Mouse (Mus musculus): ENCODE results near the gene Nutf2. TPM values are rescaled to one million over a fixed set of nuclear protein-coding genes. Genes with fewer than 3 reads are reported as not detected.

The Nutf2 gene
- 302 and 316 TPM in 2 replicates for polyA plus RNA-seq (2014; fragmentation: Nextera tagmentation; extraction: Ambion mirVana)

DNA sequence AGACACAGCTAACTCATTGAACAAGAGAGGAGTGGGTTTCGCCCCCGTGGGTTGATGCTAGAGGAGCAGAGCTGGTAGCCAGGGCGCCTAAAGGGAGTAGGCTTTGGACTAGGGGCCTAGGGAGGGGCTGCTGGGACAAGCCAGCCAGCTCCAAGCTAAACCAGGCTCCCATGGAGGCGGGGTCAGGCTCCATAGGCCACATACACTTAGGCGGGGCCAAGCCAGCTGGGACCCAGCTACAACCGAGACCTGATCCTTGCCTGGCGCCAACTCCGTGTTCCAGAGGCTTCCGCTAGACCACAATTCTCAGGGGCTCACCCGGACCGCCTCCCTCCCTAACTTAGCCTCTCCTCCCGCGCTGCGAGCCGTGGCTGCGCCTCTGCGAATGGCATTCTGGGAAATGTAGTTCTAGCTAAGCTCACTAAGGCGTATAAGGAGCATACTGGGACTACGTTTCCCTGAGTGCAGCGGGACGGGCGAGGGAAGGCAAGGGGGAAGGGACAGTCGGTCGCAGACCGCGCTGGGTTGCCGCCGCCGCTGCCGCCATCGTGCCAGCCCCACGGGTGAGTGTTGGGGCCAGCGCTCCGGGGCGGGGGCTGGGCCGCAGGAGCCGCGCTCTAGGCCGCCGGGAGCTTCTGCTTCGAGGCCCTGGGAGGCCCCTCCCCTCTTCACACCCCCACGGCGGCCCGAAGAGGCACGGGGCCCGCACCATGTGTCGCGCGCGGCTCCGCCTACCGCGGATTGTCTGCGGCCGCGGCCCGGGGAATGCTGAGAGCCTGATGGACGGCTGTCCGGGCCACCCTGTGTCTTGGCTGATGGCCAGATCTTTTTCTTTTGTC lies at the start of gene Nutf2:
Gene Nutf2, plus strand, starts transcription at position 438 of the 839 bp plus-strand sequence.
- ATAC-seq (replicated peaks; ENCODE audit: low FRiP score, low TSS enrichment, low read depth) (peak; percentile 98), DNase-seq (ENCODE audit: low spot score) (peak; percentile 94)
- Histone ChIP-seq H3K4me1 (replicated peaks; ENCODE audit: control insufficient read depth, insufficient read depth, low read length) (peaks cover 35% of the 10 kb centered on the region), H3K27ac (ENCODE audit: low read depth) (peak within 1 kb of the TSS; percentile 83), H3K4me3 (ENCODE audit: low read depth, low read length) (peak within 1 kb of the TSS; percentile 72), H3K4me2 (ENCODE audit: low read length) (peak within 1 kb of the TSS; percentile 80), H3K9ac (ENCODE audit: low read length) (peak within 1 kb of the TSS; percentile 93), H3K36me3 (ENCODE audit: control insufficient read depth, insufficient read depth, low read length) (peaks cover 24% of the 10 kb centered on the region; the same call in 1 of the 2 replicates), H3K9me3 (ENCODE audit: control insufficient read depth, low read length) (no peaks in the 10 kb centered on the region), H3K27me3 (replicated peaks; ENCODE audit: control insufficient read depth, insufficient read depth, low read length) (no peaks in the 10 kb centered on the region)
- under 1% methylated on average over 51 of the region's 59 CpGs for WGBS

DNA sequence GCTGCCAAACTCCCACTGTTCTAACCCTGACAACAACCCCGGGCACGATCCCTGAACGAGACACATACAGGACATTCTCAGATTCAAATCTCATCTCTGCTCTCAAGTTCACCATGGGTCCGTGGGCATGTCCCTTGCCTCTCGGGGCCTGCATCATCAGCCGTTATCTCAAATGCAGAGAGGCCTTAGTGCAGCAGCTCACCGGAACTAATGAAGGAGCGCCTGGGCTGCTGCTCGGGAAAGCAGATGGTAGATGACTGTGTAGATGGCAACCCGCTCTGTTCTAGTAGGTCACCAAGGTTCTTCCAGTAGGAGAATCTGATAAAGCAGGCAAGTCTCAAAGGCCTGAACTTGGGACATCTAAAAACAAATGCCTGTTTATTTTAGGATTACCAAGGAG lies 49.3 kb upstream of the Nutf2 start:
- no peaks in the 10 kb centered on the region for H3K9me3 ChIP-seq (ENCODE audit: control insufficient read depth, low read length)
- WGBS = 90% methylated on average over 10 of the region's 10 CpGs
- H3K36me3 ChIP-seq (ENCODE audit: control insufficient read depth, insufficient read depth, low read length) = peaks cover 20% of the 10 kb centered on the region; the same call in 1 of the 2 replicates

DNA sequence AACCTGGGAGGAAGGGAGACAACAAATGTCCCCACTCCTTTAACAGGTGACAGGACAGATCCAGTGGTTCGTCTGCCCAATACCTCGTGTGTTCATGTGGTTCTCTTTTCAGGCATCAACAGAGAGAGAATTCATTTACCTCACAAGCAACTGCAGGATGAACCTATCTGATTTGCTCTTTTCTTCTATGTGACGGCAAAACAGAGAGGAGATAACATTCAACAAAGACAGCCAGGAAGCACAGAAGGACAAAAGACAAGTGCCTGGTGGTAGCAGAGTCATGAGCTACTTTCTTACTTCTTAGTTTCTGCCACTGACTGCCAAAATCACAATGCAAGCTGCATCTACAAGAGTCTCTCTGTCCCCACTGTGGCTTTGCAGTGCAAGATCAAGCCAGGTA lies 48.8 kb upstream of the Nutf2 start:
- H3K9me3 ChIP-seq (ENCODE audit: control insufficient read depth, low read length) = no peaks in the 10 kb centered on the region
- 82% methylated on average over 3 of the region's 3 CpGs for WGBS

More for the DNA sequence above, 49.3 kb upstream of the Nutf2 start:
- no peak overlapping the region for H3K4me2 ChIP-seq (ENCODE audit: low read length)
- no peaks in the 10 kb centered on the region for H3K4me1 ChIP-seq (replicated peaks; ENCODE audit: control insufficient read depth, insufficient read depth, low read length)
- no peak overlapping the region for H3K9ac ChIP-seq (ENCODE audit: low read length)
- H3K27ac ChIP-seq (ENCODE audit: low read depth) = no peak overlapping the region
- no peak for ATAC-seq (replicated peaks; ENCODE audit: low FRiP score, low TSS enrichment, low read depth)
- no peak for DNase-seq (ENCODE audit: low spot score)
- no peaks in the 10 kb centered on the region for H3K27me3 ChIP-seq (replicated peaks; ENCODE audit: control insufficient read depth, insufficient read depth, low read length)
- H3K4me3 ChIP-seq (ENCODE audit: low read depth, low read length) = no peak overlapping the region

DNA sequence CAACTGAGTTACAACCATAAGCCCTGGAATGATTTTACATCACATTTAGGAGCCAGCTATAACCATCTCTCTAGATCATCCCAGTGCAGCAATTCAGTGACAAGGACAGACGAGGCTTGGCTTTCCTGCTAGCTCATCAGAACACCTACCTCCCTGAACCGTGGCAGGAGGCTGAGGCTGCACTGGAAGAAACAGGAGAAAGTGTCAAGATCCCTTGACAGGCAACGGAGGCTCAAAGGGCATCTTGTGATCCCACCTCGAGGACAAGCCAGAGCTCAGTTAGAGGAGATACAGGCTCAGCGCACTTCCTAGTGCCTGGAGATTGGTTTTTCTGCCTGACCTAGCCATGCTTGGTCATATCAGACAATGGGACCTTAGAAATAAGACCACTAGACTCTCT lies 47.9 kb upstream of the Nutf2 start:
- 88% methylated on average over 5 of the region's 5 CpGs for WGBS
- no peak for ATAC-seq (replicated peaks; ENCODE audit: low FRiP score, low TSS enrichment, low read depth)

More for the DNA sequence above, 48.8 kb upstream of the Nutf2 start:
- ATAC-seq (replicated peaks; ENCODE audit: low FRiP score, low TSS enrichment, low read depth) = no peak
- Histone ChIP-seq H3K36me3 (ENCODE audit: control insufficient read depth, insufficient read depth, low read length) (peaks cover 20% of the 10 kb centered on the region; the same call in 1 of the 2 replicates), H3K9ac (ENCODE audit: low read length) (no peak overlapping the region), H3K4me1 (replicated peaks; ENCODE audit: control insufficient read depth, insufficient read depth, low read length) (no peaks in the 10 kb centered on the region), H3K4me2 (ENCODE audit: low read length) (no peak overlapping the region), H3K27ac (ENCODE audit: low read depth) (no peak overlapping the region), H3K27me3 (replicated peaks; ENCODE audit: control insufficient read depth, insufficient read depth, low read length) (no peaks in the 10 kb centered on the region), H3K4me3 (ENCODE audit: low read depth, low read length) (no peak overlapping the region)
- DNase-seq (ENCODE audit: low spot score) = no peak

DNA sequence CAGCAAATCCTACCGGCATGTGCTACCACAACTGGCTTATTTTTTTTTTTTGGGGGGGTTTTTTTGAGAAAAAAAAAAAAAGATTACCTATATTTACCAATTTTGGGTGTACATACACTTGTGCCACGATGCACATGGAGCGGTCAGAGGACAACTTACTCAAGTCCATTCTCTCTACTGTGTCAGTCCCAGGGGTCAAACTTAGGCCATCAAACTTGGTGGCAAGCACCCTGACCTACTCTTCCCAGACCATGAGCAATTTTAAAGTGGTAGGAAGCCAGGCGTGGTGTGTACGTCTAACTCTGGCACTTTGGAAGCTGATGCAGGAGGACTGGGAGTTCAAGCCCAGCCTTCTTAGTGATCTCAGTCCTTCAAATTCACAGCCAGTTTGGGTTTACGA lies 47.1 kb upstream of the Nutf2 start:
- DNase-seq (ENCODE audit: low spot score) (no peak), ATAC-seq (replicated peaks; ENCODE audit: low FRiP score, low TSS enrichment, low read depth) (no peak)
- Histone ChIP-seq H3K9me3 (ENCODE audit: control insufficient read depth, low read length) (no peaks in the 10 kb centered on the region), H3K4me2 (ENCODE audit: low read length) (no peak overlapping the region), H3K4me3 (ENCODE audit: low read depth, low read length) (no peak overlapping the region), H3K27me3 (replicated peaks; ENCODE audit: control insufficient read depth, insufficient read depth, low read length) (no peaks in the 10 kb centered on the region), H3K27ac (ENCODE audit: low read depth) (no peak overlapping the region), H3K9ac (ENCODE audit: low read length) (no peak overlapping the region), H3K4me1 (replicated peaks; ENCODE audit: control insufficient read depth, insufficient read depth, low read length) (no peaks in the 10 kb centered on the region), H3K36me3 (ENCODE audit: control insufficient read depth, insufficient read depth, low read length) (peaks cover 20% of the 10 kb centered on the region; the same call in 1 of the 2 replicates)
- 93% methylated on average over 6 of the region's 6 CpGs for WGBS

More for the DNA sequence above, 47.9 kb upstream of the Nutf2 start:
- H3K27ac ChIP-seq (ENCODE audit: low read depth) = no peak overlapping the region
- DNase-seq (ENCODE audit: low spot score) = no peak
- H3K9me3 ChIP-seq (ENCODE audit: control insufficient read depth, low read length) = no peaks in the 10 kb centered on the region
- H3K9ac ChIP-seq (ENCODE audit: low read length) = no peak overlapping the region
- H3K36me3 ChIP-seq (ENCODE audit: control insufficient read depth, insufficient read depth, low read length) = peaks cover 20% of the 10 kb centered on the region; the same call in 1 of the 2 replicates
- H3K27me3 ChIP-seq (replicated peaks; ENCODE audit: control insufficient read depth, insufficient read depth, low read length) = no peaks in the 10 kb centered on the region
- no peak overlapping the region for H3K4me3 ChIP-seq (ENCODE audit: low read depth, low read length)
- H3K4me2 ChIP-seq (ENCODE audit: low read length) = no peak overlapping the region
- H3K4me1 ChIP-seq (replicated peaks; ENCODE audit: control insufficient read depth, insufficient read depth, low read length) = no peaks in the 10 kb centered on the region

DNA sequence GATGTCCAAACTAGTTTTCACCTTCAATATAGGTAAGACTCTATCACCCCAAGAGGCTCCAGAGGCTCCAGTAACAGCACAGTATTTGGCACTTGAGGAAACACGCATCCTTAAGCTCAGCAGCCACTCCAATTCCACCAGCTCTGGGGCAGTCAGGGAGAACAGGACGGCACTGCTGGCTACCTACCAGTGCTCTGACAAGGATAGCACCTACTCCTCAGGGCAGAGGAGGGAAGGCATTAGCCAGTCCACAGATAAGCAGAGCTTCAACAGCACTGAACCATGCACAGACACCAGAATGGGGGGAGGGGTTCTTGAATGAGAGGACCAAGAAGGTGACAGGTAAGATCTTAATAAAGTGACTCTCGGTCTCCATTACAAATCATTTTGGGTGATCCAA lies 40.7 kb upstream of the Nutf2 start:
- H3K9ac ChIP-seq (ENCODE audit: low read length) = no peak overlapping the region
- no peaks in the 10 kb centered on the region for H3K9me3 ChIP-seq (ENCODE audit: control insufficient read depth, low read length)
- no peak overlapping the region for H3K4me2 ChIP-seq (ENCODE audit: low read length)
- H3K27ac ChIP-seq (ENCODE audit: low read depth) = no peak overlapping the region
- H3K36me3 ChIP-seq (ENCODE audit: control insufficient read depth, insufficient read depth, low read length) = peaks cover 55% of the 10 kb centered on the region
- WGBS = 90% methylated on average over 3 of the region's 3 CpGs
- no peak for DNase-seq (ENCODE audit: low spot score)
- H3K4me3 ChIP-seq (ENCODE audit: low read depth, low read length) = no peak overlapping the region
- no peaks in the 10 kb centered on the region for H3K4me1 ChIP-seq (replicated peaks; ENCODE audit: control insufficient read depth, insufficient read depth, low read length)
- no peaks in the 10 kb centered on the region for H3K27me3 ChIP-seq (replicated peaks; ENCODE audit: control insufficient read depth, insufficient read depth, low read length)
- ATAC-seq (replicated peaks; ENCODE audit: low FRiP score, low TSS enrichment, low read depth) = no peak

DNA sequence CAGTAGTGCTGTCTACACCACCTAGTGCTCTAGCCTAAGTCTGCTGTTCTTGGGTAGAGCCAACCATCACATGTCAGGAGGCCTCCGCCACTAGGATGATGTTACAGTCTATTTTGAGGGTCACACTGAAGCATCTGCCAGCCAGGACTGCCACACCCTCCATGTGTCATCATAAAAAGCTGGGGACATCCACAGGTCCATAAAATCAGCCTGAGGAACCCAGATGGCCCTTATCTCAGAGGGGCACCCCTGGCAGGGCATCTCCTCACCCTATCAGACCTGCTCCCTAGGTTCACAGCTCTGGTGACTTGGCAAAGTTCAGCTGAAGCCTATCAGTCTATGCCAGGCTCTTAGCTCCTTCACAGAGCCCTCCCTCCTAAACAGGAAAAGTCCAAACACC lies 39.5 kb upstream of the Nutf2 start:
- H3K4me1 ChIP-seq (replicated peaks; ENCODE audit: control insufficient read depth, insufficient read depth, low read length) = peaks cover 4% of the 10 kb centered on the region
- no peak for ATAC-seq (replicated peaks; ENCODE audit: low FRiP score, low TSS enrichment, low read depth)
- H3K4me3 ChIP-seq (ENCODE audit: low read depth, low read length) = no peak overlapping the region
- DNase-seq (ENCODE audit: low spot score) = no peak
- no peak overlapping the region for H3K27ac ChIP-seq (ENCODE audit: low read depth)
- no peaks in the 10 kb centered on the region for H3K27me3 ChIP-seq (replicated peaks; ENCODE audit: control insufficient read depth, insufficient read depth, low read length)
- no peak overlapping the region for H3K4me2 ChIP-seq (ENCODE audit: low read length)
- 91% methylated on average over 1 of the region's 1 CpGs for WGBS
- H3K9me3 ChIP-seq (ENCODE audit: control insufficient read depth, low read length) = no peaks in the 10 kb centered on the region
- H3K9ac ChIP-seq (ENCODE audit: low read length) = no peak overlapping the region
- peaks cover 58% of the 10 kb centered on the region for H3K36me3 ChIP-seq (ENCODE audit: control insufficient read depth, insufficient read depth, low read length)

DNA sequence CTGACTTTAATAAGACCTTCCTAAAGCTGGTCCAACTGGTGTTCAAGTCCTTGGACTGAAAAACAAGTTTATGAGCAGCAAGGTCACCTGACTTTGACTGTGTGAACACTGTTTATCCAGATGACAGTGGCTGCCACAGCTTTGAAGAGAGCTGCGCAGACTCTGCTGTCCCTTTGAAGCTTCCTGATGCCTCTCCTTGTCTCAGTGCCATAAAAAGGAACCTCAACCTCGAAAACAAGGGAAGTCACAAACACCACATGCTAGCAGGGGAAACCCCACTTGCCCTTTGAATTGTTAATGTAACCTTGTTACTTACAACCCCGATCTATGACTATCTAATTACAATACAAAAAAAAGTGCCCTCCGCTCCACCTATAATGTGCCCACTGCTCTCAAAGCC lies 34.9 kb upstream of the Nutf2 start:
- DNase-seq (ENCODE audit: low spot score) = no peak
- H3K9ac ChIP-seq (ENCODE audit: low read length) = no peak overlapping the region; the same call in 1 of the 2 replicates

More for the DNA sequence above, 34.9 kb upstream of the Nutf2 start:
- peak overlapping the region; percentile 87; the same call in 1 of the 2 replicates for H3K4me2 ChIP-seq (ENCODE audit: low read length)
- peaks cover 11% of the 10 kb centered on the region for H3K4me1 ChIP-seq (replicated peaks; ENCODE audit: control insufficient read depth, insufficient read depth, low read length)
- no peaks in the 10 kb centered on the region for H3K27me3 ChIP-seq (replicated peaks; ENCODE audit: control insufficient read depth, insufficient read depth, low read length)
- ATAC-seq (replicated peaks; ENCODE audit: low FRiP score, low TSS enrichment, low read depth) = no peak
- 72% methylated on average over 4 of the region's 4 CpGs for WGBS
- peaks cover 46% of the 10 kb centered on the region for H3K36me3 ChIP-seq (ENCODE audit: control insufficient read depth, insufficient read depth, low read length)
- H3K4me3 ChIP-seq (ENCODE audit: low read depth, low read length) = peak overlapping the region; percentile 88
- H3K27ac ChIP-seq (ENCODE audit: low read depth) = no peak overlapping the region
- H3K9me3 ChIP-seq (ENCODE audit: control insufficient read depth, low read length) = no peaks in the 10 kb centered on the region

All from intestine, embryonic 14.5 days (tissue).